Mouse (Mus musculus) naive thymus-derived CD4-positive, alpha-beta T cell, adult 5 months (primary cell): Measurements from ENCODE around the gene Gm21394. TPM values are rescaled to one million over a fixed set of nuclear protein-coding genes. Genes with fewer than 3 reads are reported as not detected.

Experiments
- polyA plus RNA-seq: library from polyadenylated mRNA; unstranded; fragments of 100-300 nt; shearing (Covaris generic); gene quantifications from one replicate; pipeline ENCODE4 v1.2.1, GENCODE M21; 2017

The Gm21394 gene
- polyA plus RNA-seq = not detected

DNA sequence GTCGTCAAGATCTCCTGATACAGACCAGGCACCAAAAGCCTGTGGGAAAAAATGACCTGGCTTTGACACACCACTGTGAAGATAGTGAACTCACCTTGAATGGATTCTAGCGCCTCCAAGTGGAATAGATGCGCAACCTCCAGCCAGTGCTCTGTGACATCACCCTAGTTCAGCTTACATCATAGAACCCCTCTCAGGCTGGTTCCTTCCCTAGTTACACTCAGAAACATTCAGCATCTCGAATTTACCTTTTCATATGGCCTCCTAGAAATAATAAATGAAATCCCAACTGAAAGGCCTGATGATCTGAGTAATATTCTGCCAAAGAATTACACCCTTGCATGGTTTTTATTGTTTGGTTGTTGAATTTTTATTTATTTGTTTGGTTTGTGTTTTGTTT lies at the start of gene Gm21394:
TSS of gene Gm21394 (minus strand) at position 101 of the 400 bp plus-strand sequence.

Other genes with a start within 250 kb of the Gm21394 start
- not detected for gene Gm21409, start 181.8 kb upstream of the Gm21394 start, polyA plus RNA-seq